9 mouse cellular contexts compared by ENCODE assay signal in genomic region chr11:97536083-97536747, GRCm38 (mm10). TPM values are rescaled to one million over a fixed set of nuclear protein-coding genes. Genes with fewer than 3 reads are reported as not detected.
A peak's percentile ranks its signal among the peaks of the same experiment; 100 is the strongest.
DNase-seq lines count a peak whose midpoint lies in the region; ATAC-seq and TF ChIP-seq lines count a peak whose summit lies in the region.
"Had no signal": no experiment of that assay in that cellular context is flagged by ENCODE, and none has a peak within 500 bp of the region (broad histone marks: within the 10 kb centered on the region; RNA-seq: fewer than 3 reads in every experiment).

No protein-coding gene starts in this region.

- no peak for DNase-seq in left cerebral cortex, adult 2 months (ENCODE audit: extremely low spot score in 1 of 2, low spot score in 2 of 2)
- DNase-seq in left cerebral cortex, postnatal 36 days (ENCODE audit: low spot score in 2 of 2), result no peak
- DNase-seq in embryonic facial prominence, embryonic 10.5 days (ENCODE audit: low spot score), result no peak
- DNase-seq in embryo, embryonic 9.5 days (ENCODE audit: extremely low spot score), result no peak
- no peak for DNase-seq in frontal cortex, postnatal 25 days (ENCODE audit: low spot score in 2 of 2)
- no peak for DNase-seq in yolk sac, embryonic 10.5 days (ENCODE audit: low spot score)

- H3K4me2 ChIP-seq in hindbrain, embryonic 15.5 days, result peak overlapping the region; percentile 48
- H3K4me2 ChIP-seq in neural tube, embryonic 13.5 days, result peak overlapping the region; percentile 56

- peak overlapping the region; percentile 81 for H3K27ac ChIP-seq in left cerebral cortex, adult 2 months
- H3K27ac ChIP-seq in embryonic facial prominence, embryonic 10.5 days (replicated peaks), result no peak overlapping the region
- 0 out of 2 replicates have a peak overlapping the region, but pooled peaks have one; percentile 37 for H3K27ac ChIP-seq in hindbrain, embryonic 15.5 days (replicated peaks)
- H3K27ac ChIP-seq in neural tube, embryonic 13.5 days (replicated peaks), result no peak overlapping the region

- ATAC-seq in hindbrain, embryonic 15.5 days (ENCODE audit: low FRiP score, low read depth), result no peak
- no peak for ATAC-seq in neural tube, embryonic 13.5 days (ENCODE audit: low read depth)

- intact Hi-C loops in left cerebral cortex, adult 2 months (cut with DNase I), result no loop called here
- intact Hi-C loops in left cerebral cortex, postnatal 36 days (cut with DNase I), result no loop called here

- no peaks in the 10 kb centered on the region for H3K36me3 ChIP-seq in embryonic facial prominence, embryonic 10.5 days (replicated peaks)
- peaks cover 14% of the 10 kb centered on the region for H3K36me3 ChIP-seq in hindbrain, embryonic 15.5 days
- peaks cover 18% of the 10 kb centered on the region for H3K36me3 ChIP-seq in neural tube, embryonic 13.5 days

- peaks cover 77% of the 10 kb centered on the region for H3K4me1 ChIP-seq in embryonic facial prominence, embryonic 10.5 days
- peaks cover 69% of the 10 kb centered on the region for H3K4me1 ChIP-seq in hindbrain, embryonic 15.5 days (replicated peaks)
- peaks cover 67% of the 10 kb centered on the region for H3K4me1 ChIP-seq in neural tube, embryonic 13.5 days (replicated peaks)

- WGBS in embryonic facial prominence, embryonic 10.5 days, result 11% methylated on average over 35 of the region's 35 CpGs
- 27% methylated on average over 35 of the region's 35 CpGs for WGBS in hindbrain, embryonic 15.5 days
- WGBS in neural tube, embryonic 13.5 days, result 16% methylated on average over 35 of the region's 35 CpGs

- no peaks in the 10 kb centered on the region for H3K9me3 ChIP-seq in embryonic facial prominence, embryonic 10.5 days
- no peaks in the 10 kb centered on the region for H3K9me3 ChIP-seq in hindbrain, embryonic 15.5 days
- H3K9me3 ChIP-seq in neural tube, embryonic 13.5 days, result no peaks in the 10 kb centered on the region

- H3K27me3 ChIP-seq in embryonic facial prominence, embryonic 10.5 days (replicated peaks; ENCODE audit: low read depth, poor library complexity, severe bottlenecking), result peaks cover 99% of the 10 kb centered on the region
- H3K27me3 ChIP-seq in hindbrain, embryonic 15.5 days, result peaks cover 40% of the 10 kb centered on the region
- peaks cover 85% of the 10 kb centered on the region for H3K27me3 ChIP-seq in neural tube, embryonic 13.5 days

- TF ChIP-seq CTCF in left cerebral cortex, adult 2 months (IDR thresholded peaks at IDR 0.05), result no peak

- 0 out of 2 replicates have a peak overlapping the region, but pooled peaks have one; percentile 26 for H3K4me3 ChIP-seq in left cerebral cortex, adult 2 months
- H3K4me3 ChIP-seq in embryonic facial prominence, embryonic 10.5 days, result peak overlapping the region; percentile 61
- peak overlapping the region; percentile 25 for H3K4me3 ChIP-seq in hindbrain, embryonic 15.5 days
- peak overlapping the region; percentile 26 for H3K4me3 ChIP-seq in neural tube, embryonic 13.5 days

- no peak overlapping the region for H3K9ac ChIP-seq in hindbrain, embryonic 15.5 days
- 0 out of 2 replicates have a peak overlapping the region, but pooled peaks have one; percentile 57 for H3K9ac ChIP-seq in neural tube, embryonic 13.5 days

RNA-seq across cellular contexts. Expression of gene 4933428G20Rik, which starts 36.1 kb away (rescaled TPM):
- total RNA-seq in left cerebral cortex, adult 2 months (2021), result not detected
- total RNA-seq in left cerebral cortex, postnatal 36 days (2021), result under 1 TPM; 0.22 to 0.48 TPM
- polyA plus RNA-seq in embryonic facial prominence, embryonic 10.5 days (2016; fragmentation: Nextera tagmentation; extraction: Ambion mirVana), result 0.35 and 0.54 TPM in 2 replicates
- polyA plus RNA-seq in hindbrain, embryonic 15.5 days (2015; fragmentation: Nextera tagmentation; extraction: Ambion mirVana), result 1.2 and 1.3 TPM in 2 replicates
- 0.81 and 1.1 TPM in 2 replicates for polyA plus RNA-seq in neural tube, embryonic 13.5 days (2015; fragmentation: Nextera tagmentation; extraction: Ambion mirVana)
- total RNA-seq: left cerebral cortex, postnatal 25 days had no signal

RNA-seq across cellular contexts. Expression of gene Srcin1, which starts 39.8 kb away (rescaled TPM):
- 100 to 1,000 TPM; 308 to 318 TPM for total RNA-seq in left cerebral cortex, adult 2 months (2021)
- 100 to 1,000 TPM; 326 to 349 TPM for total RNA-seq in left cerebral cortex, postnatal 36 days (2021)
- polyA plus RNA-seq in embryonic facial prominence, embryonic 10.5 days (2016; fragmentation: Nextera tagmentation; extraction: Ambion mirVana), result 0.72 and 0.80 TPM in 2 replicates
- 11.9 TPM in 2 replicates for polyA plus RNA-seq in hindbrain, embryonic 15.5 days (2015; fragmentation: Nextera tagmentation; extraction: Ambion mirVana)
- polyA plus RNA-seq in neural tube, embryonic 13.5 days (2015; fragmentation: Nextera tagmentation; extraction: Ambion mirVana), result 5.7 and 7.0 TPM in 2 replicates

Comparison
In these comparisons a context has a peak if more than half of its experiments do, and no peak if none do; other contexts are left out.
1. H3K27ac ChIP-seq: peak in left cerebral cortex, adult 2 months (single experiment) and hindbrain, embryonic 15.5 days (single experiment); none in embryonic facial prominence, embryonic 10.5 days (single experiment) and neural tube, embryonic 13.5 days (single experiment).
2. Peak in every context shown above with its lines, with median percentiles within 50 percentile points of each other: H3K4me3 ChIP-seq.